Mouse (Mus musculus): Measurements from ENCODE around the gene Xrcc6.

The Xrcc6 gene

DNA sequence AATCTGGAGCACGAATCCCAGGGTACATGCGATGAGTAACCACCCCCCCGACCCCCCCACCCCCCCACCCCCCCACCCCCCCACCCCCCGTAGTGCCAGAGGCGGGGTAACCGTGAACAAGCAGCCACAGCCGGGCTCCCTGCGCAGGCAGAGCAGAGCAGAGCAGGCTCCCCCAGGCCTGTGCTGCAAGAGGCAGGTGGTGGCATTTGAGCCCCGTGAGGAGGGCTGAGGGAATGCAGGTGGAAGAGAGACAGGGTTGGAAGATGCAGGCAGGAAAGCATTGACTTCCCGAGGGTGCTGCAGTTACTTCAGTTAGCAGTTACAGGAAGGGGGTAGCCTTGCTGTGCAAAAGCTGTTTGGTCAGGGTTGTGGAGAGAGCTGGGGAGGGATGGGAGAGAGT is 99.6 kb downstream of the Xrcc6 start:
- no peak for DNase-seq

All from lung, postnatal 4 days (tissue).